Comparison of ENCODE assay signal across 8 mouse cellular contexts in genomic region chr11:62550727-62551225, GRCm38 (mm10). TPM values are rescaled to one million over a fixed set of nuclear protein-coding genes. Genes with fewer than 3 reads are reported as not detected.
DNase-seq lines count a peak whose midpoint lies in the region; ATAC-seq lines count a peak whose summit lies in the region.

Gene Ubb, plus strand, starts transcription at chr11:62551171.

- peak within 1 kb of the TSS; percentile 99 for H3K27ac ChIP-seq in brown adipose tissue, adult 24 weeks (replicated peaks; ENCODE audit: low read depth, low read length)
- peak within 1 kb of the TSS; percentile 98 for H3K27ac ChIP-seq in heart, embryonic 13.5 days (replicated peaks)
- peak within 1 kb of the TSS; percentile 98 for H3K27ac ChIP-seq in liver, embryonic 12.5 days
- peak within 1 kb of the TSS; percentile 100 for H3K27ac ChIP-seq in stomach, embryonic 15.5 days

- peak; percentile 92 for ATAC-seq in heart, embryonic 13.5 days (ENCODE audit: extremely low read depth, insufficient number of reproducible peaks, low FRiP score, low TSS enrichment)
- ATAC-seq in liver, embryonic 12.5 days: peak; percentile 92
- ATAC-seq in stomach, embryonic 15.5 days (ENCODE audit: insufficient read depth, low FRiP score, low read depth): peak; percentile 96

- H3K4me3 ChIP-seq in brown adipose tissue, adult 24 weeks (ENCODE audit: insufficient read depth, low read depth, low read length): peak within 1 kb of the TSS; percentile 82
- peak within 1 kb of the TSS; percentile 84 for H3K4me3 ChIP-seq in heart, embryonic 13.5 days
- peak within 1 kb of the TSS; percentile 82 for H3K4me3 ChIP-seq in liver, embryonic 12.5 days
- H3K4me3 ChIP-seq in stomach, embryonic 15.5 days (replicated peaks): peak within 1 kb of the TSS; percentile 70

- no peaks in the 10 kb centered on the region for H3K9me3 ChIP-seq in heart, embryonic 13.5 days
- H3K9me3 ChIP-seq in liver, embryonic 12.5 days (replicated peaks): no peaks in the 10 kb centered on the region
- H3K9me3 ChIP-seq in stomach, embryonic 15.5 days: no peaks in the 10 kb centered on the region

- peaks cover 2% of the 10 kb centered on the region; the same call in 1 of the 2 replicates for H3K4me1 ChIP-seq in brown adipose tissue, adult 24 weeks (ENCODE audit: control insufficient read depth, insufficient read depth, insufficient read length, low read length)
- peaks cover 35% of the 10 kb centered on the region for H3K4me1 ChIP-seq in heart, embryonic 13.5 days
- H3K4me1 ChIP-seq in liver, embryonic 12.5 days: peaks cover 48% of the 10 kb centered on the region
- peaks cover 21% of the 10 kb centered on the region for H3K4me1 ChIP-seq in stomach, embryonic 15.5 days

- no peaks in the 10 kb centered on the region for H3K27me3 ChIP-seq in heart, embryonic 13.5 days (replicated peaks)
- no peaks in the 10 kb centered on the region for H3K27me3 ChIP-seq in liver, embryonic 12.5 days (replicated peaks)
- no peaks in the 10 kb centered on the region for H3K27me3 ChIP-seq in stomach, embryonic 15.5 days (replicated peaks)

- under 1% methylated on average over 40 of the region's 40 CpGs for WGBS in heart, embryonic 13.5 days
- under 1% methylated on average over 40 of the region's 40 CpGs for WGBS in liver, embryonic 12.5 days (ENCODE audit: insufficient replicate concordance)
- under 1% methylated on average over 40 of the region's 40 CpGs for WGBS in stomach, embryonic 15.5 days

- H3K9ac ChIP-seq in heart, embryonic 13.5 days: peak within 1 kb of the TSS; percentile 98
- H3K9ac ChIP-seq in liver, embryonic 12.5 days: peak within 1 kb of the TSS; percentile 94
- peak within 1 kb of the TSS; percentile 87 for H3K9ac ChIP-seq in stomach, embryonic 15.5 days

- peak; percentile 100 for DNase-seq in CD4-positive helper T cell, adult 2 months (ENCODE audit: low read depth, low spot score)
- DNase-seq in fat pad, adult 2 months (ENCODE audit: extremely low read depth, low read depth, low spot score): peak; percentile 88
- DNase-seq in kidney, postnatal 10 days: peak; percentile 100
- peak; percentile 98 to 99 for DNase-seq in natural killer cell, adult 2 months (ENCODE audit: low spot score in 2 of 2)

- H3K36me3 ChIP-seq in heart, embryonic 13.5 days: peaks cover 29% of the 10 kb centered on the region
- peaks cover 32% of the 10 kb centered on the region for H3K36me3 ChIP-seq in liver, embryonic 12.5 days
- H3K36me3 ChIP-seq in stomach, embryonic 15.5 days: 0 out of 2 replicates have a peak, but pooled peaks cover 3% of the 10 kb centered on the region

- peak within 1 kb of the TSS; percentile 93 for H3K4me2 ChIP-seq in heart, embryonic 13.5 days
- H3K4me2 ChIP-seq in liver, embryonic 12.5 days: peak within 1 kb of the TSS; percentile 99
- peak within 1 kb of the TSS; percentile 63 for H3K4me2 ChIP-seq in stomach, embryonic 15.5 days

RNA-seq across cellular contexts. Expression of gene Ubb, which starts in this region (rescaled TPM):
- polyA plus RNA-seq in brown adipose tissue, adult 24 weeks (2012; ENCODE audit: insufficient read depth, insufficient read length, missing spikeins): 359 and 432 TPM in 2 replicates
- 2,701 and 2,883 TPM in 2 replicates for polyA plus RNA-seq in heart, embryonic 13.5 days (2015; fragmentation: Nextera tagmentation; extraction: Ambion mirVana)
- polyA plus RNA-seq in liver, embryonic 12.5 days (2016; fragmentation: Nextera tagmentation; extraction: Ambion mirVana): 1,472 and 1,525 TPM in 2 replicates
- polyA plus RNA-seq in stomach, embryonic 15.5 days (2015; fragmentation: Nextera tagmentation; extraction: Ambion mirVana): 2,363 and 2,756 TPM in 2 replicates

Comparison
In these comparisons a context has a peak if more than half of its experiments do, and no peak if none do; other contexts are left out.
1. Peak in every context shown above with its lines: DNase-seq, ATAC-seq, H3K4me3 ChIP-seq and H3K27ac ChIP-seq.